Mouse (Mus musculus): ENCODE results near the gene Tlr5.

- TF ChIP-seq CTCF (IDR thresholded peaks at IDR 0.05; ENCODE audit: borderline replicate concordance, insufficient read depth, low read length) (no peak), POLR2A (IDR thresholded peaks at IDR 0.05; ENCODE audit: low read depth, low read length) (no peak)
Observed at GRCm38 (mm10) chr1:182988646-182989045, 34.1 kb downstream of the Tlr5 start.
